Mouse (Mus musculus) heart, embryonic 10.5 days (tissue): Measurements from ENCODE around the gene Grm4. TPM values are rescaled to one million over a fixed set of nuclear protein-coding genes. Genes with fewer than 3 reads are reported as not detected.

ENCODE experiments used
- DNase-seq: peaks from one replicate; pipeline ENCODE4 v3.0.0-alpha.2; 2017; ENCODE audit warnings: low spot score
- H3K27ac ChIP-seq: fragments of 300-500 bp; sonication (generic); 2 replicates; pipeline ENCODE4 v1.5.1; 2016; ENCODE audit warnings: mild to moderate bottlenecking
- H3K27me3 ChIP-seq: fragments of 300-500 bp; sonication (generic); 2 replicates; pipeline ENCODE4 v1.6.1; 2016; ENCODE audit warnings: mild to moderate bottlenecking; ENCODE audit not compliant: poor library complexity, insufficient read depth, severe bottlenecking
- H3K36me3 ChIP-seq: fragments of 300-500 bp; sonication (generic); 2 replicates; pipeline ENCODE4 v1.6.1; 2016; ENCODE audit warnings: mild to moderate bottlenecking, moderate library complexity
- H3K4me1 ChIP-seq: fragments of 300-500 bp; sonication (generic); 2 replicates; pipeline ENCODE4 v1.6.1; 2016; ENCODE audit warnings: mild to moderate bottlenecking
- H3K4me3 ChIP-seq: fragments of 300-500 bp; sonication (generic); 2 replicates; pipeline ENCODE4 v1.5.1; 2016; ENCODE audit warnings: mild to moderate bottlenecking, moderate library complexity
- H3K9me3 ChIP-seq: fragments of 300-500 bp; sonication (generic); 2 replicates; pipeline ENCODE4 v1.6.1; 2016; ENCODE audit warnings: mild to moderate bottlenecking, moderate library complexity
- WGBS: fragments of 180-500 bp; shearing (Covaris S2); methylation state at CpG from one replicate; pipeline ENCODE4 v1.1.7; 2016; 5-methylcytosine and 5-hydroxymethylcytosine counted together
- polyA plus RNA-seq: library from polyadenylated mRNA; unstranded; fragments of >200 nt; fragmentation: Nextera tagmentation; extraction: Ambion mirVana; gene quantifications from 2 replicates; pipeline ENCODE4 v1.2.1, GENCODE M21; 2016

Grm4 gene
- polyA plus RNA-seq, 1 experiment from 2014 or later: 0.34 TPM

- Histone ChIP-seq H3K9me3 (no peaks in the 10 kb centered on the region), H3K36me3 (no peaks in the 10 kb centered on the region), H3K4me1 (peaks cover 18% of the 10 kb centered on the region), H3K27ac (no peak overlapping the region), H3K27me3 (peaks cover 58% of the 10 kb centered on the region), H3K4me3 (no peak overlapping the region)
- 35% methylated on average over 13 of the region's 13 CpGs for WGBS
- no peak for DNase-seq
Measured at GRCm38 (mm10) chr17:27435799-27436198, 85.4 kb downstream of the Grm4 start.

- Histone ChIP-seq H3K36me3 (no peaks in the 10 kb centered on the region), H3K27me3 (peaks cover 63% of the 10 kb centered on the region), H3K4me1 (peaks cover 18% of the 10 kb centered on the region), H3K4me3 (no peak overlapping the region), H3K27ac (no peak overlapping the region), H3K9me3 (no peaks in the 10 kb centered on the region)
- DNase-seq: no peak
- 91% methylated on average over 15 of the region's 15 CpGs for WGBS
Measured at GRCm38 (mm10) chr17:27435225-27435624, 86.0 kb downstream of the Grm4 start.

DNA sequence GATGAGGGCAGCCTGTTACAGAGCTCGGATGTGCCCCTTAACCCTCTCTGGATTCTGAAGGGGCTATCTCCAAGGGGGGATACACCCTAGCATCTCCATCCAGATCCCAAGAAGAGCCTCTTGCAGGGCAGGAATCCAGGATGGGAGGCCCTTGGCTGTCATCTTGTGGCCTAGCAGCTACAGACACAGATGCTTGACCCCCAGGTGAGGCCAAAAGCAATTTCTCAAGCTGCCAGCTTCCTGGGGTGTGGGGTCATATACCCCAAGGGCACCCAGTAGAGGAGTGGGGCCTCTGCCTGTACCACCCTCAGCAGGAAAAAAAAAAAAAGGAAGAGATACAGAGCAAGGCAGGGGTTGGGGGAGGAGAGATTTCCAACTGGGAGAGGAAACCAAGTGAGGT is 87.1 kb downstream of the Grm4 start:
- Histone ChIP-seq H3K4me1 (peaks cover 18% of the 10 kb centered on the region), H3K27ac (no peak overlapping the region), H3K9me3 (no peaks in the 10 kb centered on the region), H3K36me3 (no peaks in the 10 kb centered on the region), H3K27me3 (peaks cover 71% of the 10 kb centered on the region), H3K4me3 (no peak overlapping the region)
- WGBS: 79% methylated on average over 1 of the region's 1 CpGs
- no peak for DNase-seq

DNA sequence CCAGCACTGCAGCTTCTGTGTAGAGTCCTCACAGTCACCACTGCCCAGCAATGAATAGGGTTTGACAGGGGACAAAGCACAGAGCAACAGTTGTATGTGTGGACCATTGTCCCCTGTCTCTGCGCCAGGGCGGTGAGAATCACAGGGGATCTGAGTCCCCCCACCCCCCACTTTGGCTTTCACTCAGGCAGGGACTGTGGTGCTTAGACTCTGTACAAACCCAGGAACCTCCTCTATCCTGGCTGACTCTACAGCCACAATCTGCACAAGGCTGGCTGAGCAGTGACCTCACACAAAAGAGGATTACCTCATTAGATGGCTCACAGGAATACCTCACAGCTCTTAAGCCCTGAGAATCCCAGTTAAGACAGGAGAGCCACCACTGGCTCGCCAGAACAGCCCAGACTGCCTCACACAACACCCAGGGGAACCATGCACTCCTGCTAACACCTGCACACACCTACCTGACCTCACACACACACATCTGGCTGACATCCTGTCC is 88.0 kb downstream of the Grm4 start:
- Histone ChIP-seq H3K27ac (no peak overlapping the region), H3K4me1 (peaks cover 18% of the 10 kb centered on the region), H3K27me3 (peaks cover 68% of the 10 kb centered on the region), H3K4me3 (no peak overlapping the region), H3K36me3 (no peaks in the 10 kb centered on the region), H3K9me3 (peaks cover 8% of the 10 kb centered on the region)
- DNase-seq: no peak
- WGBS: 61% methylated on average over 3 of the region's 3 CpGs

GRCm38 (mm10) chr17:27432145-27432650 is 89.0 kb downstream of the Grm4 start:
- Histone ChIP-seq H3K4me1 (peaks cover 18% of the 10 kb centered on the region), H3K9me3 (peaks cover 13% of the 10 kb centered on the region), H3K27ac (no peak overlapping the region), H3K36me3 (no peaks in the 10 kb centered on the region), H3K4me3 (no peak overlapping the region), H3K27me3 (peaks cover 66% of the 10 kb centered on the region)
- DNase-seq: no peak
- WGBS: 63% methylated on average over 9 of the region's 9 CpGs

GRCm38 (mm10) chr17:27431049-27431839 is 90.0 kb downstream of the Grm4 start:
- Histone ChIP-seq H3K4me3 (no peak overlapping the region), H3K4me1 (peaks cover 18% of the 10 kb centered on the region), H3K27me3 (peaks cover 71% of the 10 kb centered on the region), H3K9me3 (peaks cover 13% of the 10 kb centered on the region), H3K27ac (no peak overlapping the region), H3K36me3 (no peaks in the 10 kb centered on the region)
- no peak for DNase-seq
- 82% methylated on average over 26 of the region's 26 CpGs for WGBS

GRCm38 (mm10) chr17:27429757-27430156 is 91.4 kb downstream of the Grm4 start:
- WGBS: 15% methylated on average over 9 of the region's 9 CpGs
- no peaks in the 10 kb centered on the region for H3K36me3 ChIP-seq
- no peak overlapping the region for H3K27ac ChIP-seq
- H3K4me1 ChIP-seq: 0 out of 2 replicates have a peak, but pooled peaks cover 8% of the 10 kb centered on the region
- no peak for DNase-seq
- no peak overlapping the region for H3K4me3 ChIP-seq
- peaks cover 73% of the 10 kb centered on the region for H3K27me3 ChIP-seq
- H3K9me3 ChIP-seq: peaks cover 13% of the 10 kb centered on the region

- no peak for DNase-seq
- H3K4me1 ChIP-seq: peaks cover 22% of the 10 kb centered on the region
- H3K9me3 ChIP-seq: peaks cover 13% of the 10 kb centered on the region
- H3K36me3 ChIP-seq: no peaks in the 10 kb centered on the region
- no peak overlapping the region for H3K4me3 ChIP-seq
- WGBS: 75% methylated on average over 2 of the region's 2 CpGs
- H3K27me3 ChIP-seq: peaks cover 35% of the 10 kb centered on the region
- H3K27ac ChIP-seq: no peak overlapping the region
Measured at GRCm38 (mm10) chr17:27425016-27425415, 96.2 kb downstream of the Grm4 start.

GRCm38 (mm10) chr17:27424356-27424755 is 96.8 kb downstream of the Grm4 start:
- H3K36me3 ChIP-seq: no peaks in the 10 kb centered on the region
- peaks cover 22% of the 10 kb centered on the region for H3K4me1 ChIP-seq
- DNase-seq: no peak
- peaks cover 13% of the 10 kb centered on the region for H3K9me3 ChIP-seq
- WGBS: 64% methylated on average over 6 of the region's 6 CpGs
- no peak overlapping the region for H3K27ac ChIP-seq
- no peak overlapping the region for H3K4me3 ChIP-seq
- H3K27me3 ChIP-seq: peaks cover 33% of the 10 kb centered on the region; the same call in 1 of the 2 replicates

- no peak for DNase-seq
- Histone ChIP-seq H3K27ac (peak overlapping the region; percentile 52), H3K36me3 (no peaks in the 10 kb centered on the region), H3K9me3 (peaks cover 2% of the 10 kb centered on the region; the same call in 1 of the 2 replicates), H3K4me1 (peaks cover 22% of the 10 kb centered on the region), H3K27me3 (peaks cover 32% of the 10 kb centered on the region; the same call in 1 of the 2 replicates), H3K4me3 (no peak overlapping the region)
- WGBS: 48% methylated on average over 10 of the region's 10 CpGs
Measured at GRCm38 (mm10) chr17:27422726-27423381, 98.3 kb downstream of the Grm4 start.

DNA sequence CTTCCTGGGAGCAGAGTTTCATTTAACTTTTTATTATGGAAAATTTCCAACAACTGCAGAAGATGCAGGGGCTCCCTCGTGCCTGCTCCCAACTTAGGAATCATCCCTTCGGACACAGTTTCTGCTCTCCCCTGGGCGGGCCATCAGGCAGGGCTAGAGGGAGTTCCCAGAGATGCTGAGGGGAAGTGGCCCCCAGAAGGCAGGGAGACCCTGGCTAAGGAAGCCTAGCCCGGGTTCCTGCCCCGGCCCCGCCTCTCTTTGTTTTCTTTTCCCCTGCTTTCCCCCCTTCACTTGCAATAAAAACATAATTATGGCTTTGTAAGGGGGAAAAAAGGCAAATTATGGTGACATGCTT is 98.9 kb downstream of the Grm4 start:
- Histone ChIP-seq H3K9me3 (no peaks in the 10 kb centered on the region), H3K27me3 (peaks cover 32% of the 10 kb centered on the region; the same call in 1 of the 2 replicates), H3K4me3 (no peak overlapping the region), H3K36me3 (no peaks in the 10 kb centered on the region), H3K4me1 (peaks cover 22% of the 10 kb centered on the region), H3K27ac (peak overlapping the region; percentile 52; the same call in 1 of the 2 replicates)
- 38% methylated on average over 6 of the region's 6 CpGs for WGBS
- DNase-seq: no peak

GRCm38 (mm10) chr17:27421837-27422236 is 99.4 kb downstream of the Grm4 start:
- no peaks in the 10 kb centered on the region for H3K9me3 ChIP-seq
- no peak overlapping the region for H3K27ac ChIP-seq
- H3K4me3 ChIP-seq: no peak overlapping the region
- no peak for DNase-seq
- peaks cover 34% of the 10 kb centered on the region; the same call in 1 of the 2 replicates for H3K27me3 ChIP-seq
- H3K36me3 ChIP-seq: no peaks in the 10 kb centered on the region
- H3K4me1 ChIP-seq: peaks cover 22% of the 10 kb centered on the region
- 57% methylated on average over 8 of the region's 8 CpGs for WGBS

- 65% methylated on average over 5 of the region's 5 CpGs for WGBS
Measured at GRCm38 (mm10) chr17:27409006-27409405, 112.2 kb downstream of the Grm4 start.

More at GRCm38 (mm10) chr17:27409006-27409405, 112.2 kb downstream of the Grm4 start:
- Histone ChIP-seq H3K4me1 (no peaks in the 10 kb centered on the region), H3K36me3 (no peaks in the 10 kb centered on the region), H3K27me3 (peaks cover 8% of the 10 kb centered on the region; the same call in 1 of the 2 replicates), H3K9me3 (no peaks in the 10 kb centered on the region), H3K27ac (no peak overlapping the region), H3K4me3 (no peak overlapping the region)
- no peak for DNase-seq
